Mouse (Mus musculus): Measurements from ENCODE around the gene Cbx4. TPM values are rescaled to one million over a fixed set of nuclear protein-coding genes. Genes with fewer than 3 reads are reported as not detected.

Cbx4 gene
- polyA plus RNA-seq, 1 experiment from 2014 or later = 5.1 TPM

DNA sequence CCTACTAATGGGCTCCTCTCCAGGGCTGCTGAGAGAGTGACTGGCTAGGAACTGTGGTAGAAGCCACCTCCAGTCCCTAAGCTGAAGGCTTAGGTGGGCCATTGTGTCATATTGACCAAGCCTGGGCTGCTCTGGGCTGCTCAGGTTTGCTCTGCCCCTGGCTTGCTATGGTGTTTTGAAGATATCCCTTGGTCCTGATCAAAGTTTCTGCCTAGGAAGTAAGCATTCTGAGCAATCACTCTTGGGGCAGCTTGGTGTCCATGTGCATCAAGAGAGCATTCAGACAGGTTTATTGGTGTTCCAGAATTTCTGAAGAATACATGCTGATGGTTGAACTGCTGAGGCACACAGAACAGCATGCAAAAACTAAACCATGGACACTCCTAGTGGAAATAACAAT, 34.6 kb downstream of the Cbx4 start:
- H3K4me1 ChIP-seq (replicated peaks; ENCODE audit: control insufficient read depth, insufficient read depth, low read length) = peaks cover 16% of the 10 kb centered on the region
- peaks cover 100% of the 10 kb centered on the region for H3K27me3 ChIP-seq (replicated peaks; ENCODE audit: control insufficient read depth, insufficient read depth, low read length)
- no peaks in the 10 kb centered on the region for H3K36me3 ChIP-seq (ENCODE audit: control insufficient read depth, insufficient read depth, low read length)
- H3K9ac ChIP-seq (ENCODE audit: low read depth, low read length) = no peak overlapping the region
- no peak overlapping the region for H3K4me3 ChIP-seq (ENCODE audit: low read depth, low read length)
- ATAC-seq (replicated peaks; ENCODE audit: low FRiP score) = no peak
- no peak overlapping the region for H3K27ac ChIP-seq (ENCODE audit: low read depth, low read length)
- no peak overlapping the region for H3K4me2 ChIP-seq
- no peaks in the 10 kb centered on the region for H3K9me3 ChIP-seq (ENCODE audit: control insufficient read depth, low read length)
- no peak for DNase-seq (ENCODE audit: low spot score)

DNA sequence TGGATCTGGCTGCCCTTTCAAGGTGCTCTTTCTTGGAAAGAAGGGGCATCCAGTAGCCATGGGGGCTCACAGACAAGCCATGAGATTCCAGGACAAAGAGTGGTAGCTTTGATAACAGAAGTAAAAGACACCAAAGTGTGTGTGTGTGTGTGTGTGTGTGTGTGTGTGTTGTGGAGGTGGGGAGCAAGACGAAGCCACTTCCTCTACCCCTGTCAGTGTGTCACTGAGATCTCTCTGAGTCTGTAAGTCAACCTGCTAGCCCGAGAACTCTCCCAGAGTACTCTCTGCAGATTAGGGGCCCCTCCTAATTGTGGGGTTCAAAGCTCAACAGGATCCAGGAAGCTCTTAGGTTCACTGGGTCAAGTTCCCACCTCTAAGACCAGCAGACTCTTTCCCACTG, 35.7 kb downstream of the Cbx4 start:
- H3K4me3 ChIP-seq (ENCODE audit: low read depth, low read length) = no peak overlapping the region

DNA sequence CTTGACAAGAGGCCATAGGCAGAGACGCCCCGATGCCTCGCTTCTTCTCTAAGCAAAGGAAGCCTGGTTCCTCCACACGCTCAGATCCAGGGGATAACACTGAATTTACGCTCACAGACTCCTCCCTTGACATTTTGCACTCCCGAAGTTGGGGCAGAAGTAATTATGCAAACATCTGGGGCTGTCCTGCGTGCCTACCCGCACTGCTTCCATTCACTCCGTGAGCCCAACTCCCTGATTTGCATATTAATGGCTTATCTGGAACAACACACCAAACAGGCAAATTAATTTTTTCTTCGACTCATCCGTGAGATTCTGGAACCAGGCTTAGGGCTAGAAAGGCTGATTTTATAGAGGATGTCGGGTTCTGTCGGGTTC, 37.9 kb downstream of the Cbx4 start:
- no peak overlapping the region for H3K9ac ChIP-seq (ENCODE audit: low read depth, low read length)
- ATAC-seq (replicated peaks; ENCODE audit: low FRiP score) = no peak
- no peaks in the 10 kb centered on the region for H3K9me3 ChIP-seq (ENCODE audit: control insufficient read depth, low read length)
- no peak overlapping the region for H3K4me3 ChIP-seq (ENCODE audit: low read depth, low read length)
- no peaks in the 10 kb centered on the region for H3K36me3 ChIP-seq (ENCODE audit: control insufficient read depth, insufficient read depth, low read length)
- DNase-seq (ENCODE audit: low spot score) = no peak
- H3K4me1 ChIP-seq (replicated peaks; ENCODE audit: control insufficient read depth, insufficient read depth, low read length) = peaks cover 18% of the 10 kb centered on the region
- H3K27me3 ChIP-seq (replicated peaks; ENCODE audit: control insufficient read depth, insufficient read depth, low read length) = peaks cover 100% of the 10 kb centered on the region
- no peak overlapping the region for H3K27ac ChIP-seq (ENCODE audit: low read depth, low read length)
- H3K4me2 ChIP-seq = no peak overlapping the region
- WGBS = 3% methylated on average over 13 of the region's 13 CpGs

More for the DNA sequence above, 35.7 kb downstream of the Cbx4 start:
- H3K36me3 ChIP-seq (ENCODE audit: control insufficient read depth, insufficient read depth, low read length) = no peaks in the 10 kb centered on the region
- no peak overlapping the region for H3K4me2 ChIP-seq
- DNase-seq (ENCODE audit: low spot score) (no peak), ATAC-seq (replicated peaks; ENCODE audit: low FRiP score) (no peak)
- WGBS = 0% methylated on average over 2 of the region's 2 CpGs
- H3K9me3 ChIP-seq (ENCODE audit: control insufficient read depth, low read length) = no peaks in the 10 kb centered on the region
- H3K9ac ChIP-seq (ENCODE audit: low read depth, low read length) = no peak overlapping the region
- H3K27ac ChIP-seq (ENCODE audit: low read depth, low read length) = no peak overlapping the region
- H3K27me3 ChIP-seq (replicated peaks; ENCODE audit: control insufficient read depth, insufficient read depth, low read length) = peaks cover 100% of the 10 kb centered on the region
- H3K4me1 ChIP-seq (replicated peaks; ENCODE audit: control insufficient read depth, insufficient read depth, low read length) = peaks cover 10% of the 10 kb centered on the region

DNA sequence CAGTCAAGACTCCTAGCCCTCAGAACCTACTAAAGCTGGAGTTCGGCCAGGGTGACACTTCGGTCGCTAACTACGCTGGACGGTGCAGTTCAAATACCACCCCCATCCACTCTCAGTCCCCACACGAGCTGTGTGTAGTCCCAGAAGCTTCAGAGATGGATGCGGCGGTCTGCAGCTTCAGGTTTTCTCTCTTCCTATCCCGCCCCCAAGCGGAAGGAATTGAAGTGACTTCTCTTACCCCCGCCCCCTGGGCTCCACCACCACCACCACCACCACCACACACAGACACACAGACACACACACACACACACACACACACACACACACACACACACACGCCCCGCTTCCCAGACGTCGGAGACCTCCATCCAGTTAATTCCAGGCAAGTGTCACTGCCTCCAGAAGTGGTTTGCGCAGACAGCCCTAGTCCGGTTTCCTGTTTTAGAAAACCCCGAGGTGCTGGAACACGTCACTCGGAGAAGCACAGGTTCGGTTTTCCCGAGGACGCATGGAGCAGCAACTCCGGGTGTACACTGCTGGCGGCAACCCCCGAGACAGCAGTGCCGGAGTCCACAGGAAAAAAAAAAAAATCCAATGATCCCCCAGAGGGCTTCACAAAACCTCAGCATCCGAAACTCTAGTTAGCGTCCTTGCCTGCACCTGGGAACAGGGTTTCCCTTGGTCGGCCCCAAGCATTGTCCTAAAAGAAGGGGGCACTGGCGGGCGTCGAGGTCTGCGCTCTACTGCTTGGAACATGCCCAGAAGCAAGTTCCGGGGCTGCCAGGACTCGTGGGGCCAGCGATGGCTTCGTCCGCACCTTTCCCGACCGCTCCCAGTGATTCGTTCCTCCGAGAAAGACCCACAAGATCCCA, 38.5 kb downstream of the Cbx4 start:
- Histone ChIP-seq H3K4me1 (replicated peaks; ENCODE audit: control insufficient read depth, insufficient read depth, low read length) (peaks cover 19% of the 10 kb centered on the region), H3K4me3 (ENCODE audit: low read depth, low read length) (peak overlapping the region; percentile 7), H3K36me3 (ENCODE audit: control insufficient read depth, insufficient read depth, low read length) (no peaks in the 10 kb centered on the region), H3K4me2 (peak overlapping the region; percentile 50), H3K27me3 (replicated peaks; ENCODE audit: control insufficient read depth, insufficient read depth, low read length) (peaks cover 100% of the 10 kb centered on the region), H3K27ac (ENCODE audit: low read depth, low read length) (no peak overlapping the region), H3K9me3 (ENCODE audit: control insufficient read depth, low read length) (no peaks in the 10 kb centered on the region), H3K9ac (ENCODE audit: low read depth, low read length) (no peak overlapping the region)
- DNase-seq (ENCODE audit: low spot score) (no peak), ATAC-seq (replicated peaks; ENCODE audit: low FRiP score) (no peak)
- 2% methylated on average over 43 of the region's 43 CpGs for WGBS

DNA sequence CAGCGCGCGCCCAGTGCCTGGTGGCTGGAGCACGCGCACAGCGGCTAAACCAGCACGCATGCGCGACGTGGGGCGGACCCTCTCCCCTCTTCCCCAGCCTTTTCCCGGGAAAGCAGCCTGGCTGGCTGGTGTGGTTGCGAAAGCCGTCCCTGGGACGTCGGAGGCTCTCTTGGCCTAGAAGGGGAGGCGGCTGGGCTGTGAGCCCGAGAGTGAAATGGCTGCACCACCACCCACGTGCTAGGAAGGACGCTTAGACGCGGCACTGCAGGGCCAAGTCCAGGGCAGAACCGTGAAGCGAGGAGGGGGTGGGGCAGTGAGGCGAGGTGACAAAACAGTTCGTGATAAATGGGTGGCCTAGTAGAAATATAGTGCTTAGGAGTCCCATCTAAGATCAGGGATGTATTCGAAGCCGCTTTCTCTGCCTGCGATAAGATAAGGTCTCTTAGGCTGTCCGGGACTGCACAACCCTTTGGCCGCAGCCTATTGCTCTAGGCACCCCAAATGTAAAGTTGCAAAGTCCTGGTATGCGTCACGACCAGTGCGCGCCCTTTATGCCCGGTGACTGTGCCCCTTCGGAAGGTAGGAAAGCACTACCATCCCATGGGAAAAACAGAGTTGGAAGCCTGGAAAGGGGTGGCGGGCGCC, 39.3 kb downstream of the Cbx4 start:
- Histone ChIP-seq H3K4me2 (peak overlapping the region; percentile 50), H3K9me3 (ENCODE audit: control insufficient read depth, low read length) (no peaks in the 10 kb centered on the region), H3K9ac (ENCODE audit: low read depth, low read length) (no peak overlapping the region), H3K27me3 (replicated peaks; ENCODE audit: control insufficient read depth, insufficient read depth, low read length) (peaks cover 100% of the 10 kb centered on the region), H3K27ac (ENCODE audit: low read depth, low read length) (no peak overlapping the region), H3K4me1 (replicated peaks; ENCODE audit: control insufficient read depth, insufficient read depth, low read length) (peaks cover 25% of the 10 kb centered on the region), H3K4me3 (ENCODE audit: low read depth, low read length) (peak overlapping the region; percentile 7), H3K36me3 (ENCODE audit: control insufficient read depth, insufficient read depth, low read length) (no peaks in the 10 kb centered on the region)
- ATAC-seq (replicated peaks; ENCODE audit: low FRiP score) (peak; percentile 14; the same call in 1 of the 2 replicates), DNase-seq (ENCODE audit: low spot score) (peak; percentile 62)
- under 1% methylated on average over 39 of the region's 39 CpGs for WGBS

DNA sequence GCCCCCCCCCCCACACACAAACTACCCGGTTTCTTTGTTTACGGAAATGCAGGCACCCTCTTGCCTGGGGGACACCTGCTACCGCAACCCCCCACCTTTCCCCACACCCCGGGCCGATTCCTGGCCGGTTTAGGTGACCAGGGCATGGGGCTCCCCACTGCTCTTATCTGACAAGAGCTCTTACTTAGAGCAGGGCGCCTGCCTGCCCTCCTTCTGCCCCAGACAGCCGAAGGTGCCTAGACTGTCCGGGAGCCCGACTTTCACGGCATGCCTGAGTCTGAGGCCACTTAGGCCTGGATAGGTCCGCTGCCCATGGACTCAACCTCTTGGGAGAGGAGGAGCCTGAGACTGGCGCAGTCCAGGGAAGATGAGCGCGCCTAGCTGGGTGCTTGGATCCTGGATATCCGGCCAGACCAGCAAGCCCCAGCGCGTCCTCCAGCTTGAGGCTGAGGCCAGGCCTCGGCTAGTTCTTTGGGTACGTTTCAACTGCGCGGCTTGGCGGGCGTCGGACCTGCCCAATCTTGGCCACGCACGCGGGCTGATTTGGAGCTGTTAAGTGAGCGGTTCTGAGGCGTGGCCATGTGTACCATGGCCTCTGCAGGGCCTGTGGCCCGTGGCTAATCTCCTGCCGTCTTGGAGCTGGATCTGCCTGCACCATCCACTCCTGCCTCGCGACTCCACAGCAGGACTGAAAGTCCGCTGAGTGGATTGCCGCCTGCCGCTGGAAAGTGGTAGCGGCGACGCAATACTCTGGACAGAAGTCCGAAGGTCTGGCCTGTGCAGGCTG, 41.3 kb downstream of the Cbx4 start:
- no peaks in the 10 kb centered on the region for H3K36me3 ChIP-seq (ENCODE audit: control insufficient read depth, insufficient read depth, low read length)
- H3K4me2 ChIP-seq = peak overlapping the region; percentile 46
- no peak overlapping the region for H3K9ac ChIP-seq (ENCODE audit: low read depth, low read length)
- peaks cover 86% of the 10 kb centered on the region for H3K27me3 ChIP-seq (replicated peaks; ENCODE audit: control insufficient read depth, insufficient read depth, low read length)
- H3K9me3 ChIP-seq (ENCODE audit: control insufficient read depth, low read length) = no peaks in the 10 kb centered on the region
- H3K4me3 ChIP-seq (ENCODE audit: low read depth, low read length) = peak overlapping the region; percentile 17; the same call in 1 of the 2 replicates
- ATAC-seq (replicated peaks; ENCODE audit: low FRiP score) = no peak
- DNase-seq (ENCODE audit: low spot score) = peak; percentile 46
- no peak overlapping the region for H3K27ac ChIP-seq (ENCODE audit: low read depth, low read length)
- H3K4me1 ChIP-seq (replicated peaks; ENCODE audit: control insufficient read depth, insufficient read depth, low read length) = peaks cover 35% of the 10 kb centered on the region
- 4% methylated on average over 41 of the region's 41 CpGs for WGBS

DNA sequence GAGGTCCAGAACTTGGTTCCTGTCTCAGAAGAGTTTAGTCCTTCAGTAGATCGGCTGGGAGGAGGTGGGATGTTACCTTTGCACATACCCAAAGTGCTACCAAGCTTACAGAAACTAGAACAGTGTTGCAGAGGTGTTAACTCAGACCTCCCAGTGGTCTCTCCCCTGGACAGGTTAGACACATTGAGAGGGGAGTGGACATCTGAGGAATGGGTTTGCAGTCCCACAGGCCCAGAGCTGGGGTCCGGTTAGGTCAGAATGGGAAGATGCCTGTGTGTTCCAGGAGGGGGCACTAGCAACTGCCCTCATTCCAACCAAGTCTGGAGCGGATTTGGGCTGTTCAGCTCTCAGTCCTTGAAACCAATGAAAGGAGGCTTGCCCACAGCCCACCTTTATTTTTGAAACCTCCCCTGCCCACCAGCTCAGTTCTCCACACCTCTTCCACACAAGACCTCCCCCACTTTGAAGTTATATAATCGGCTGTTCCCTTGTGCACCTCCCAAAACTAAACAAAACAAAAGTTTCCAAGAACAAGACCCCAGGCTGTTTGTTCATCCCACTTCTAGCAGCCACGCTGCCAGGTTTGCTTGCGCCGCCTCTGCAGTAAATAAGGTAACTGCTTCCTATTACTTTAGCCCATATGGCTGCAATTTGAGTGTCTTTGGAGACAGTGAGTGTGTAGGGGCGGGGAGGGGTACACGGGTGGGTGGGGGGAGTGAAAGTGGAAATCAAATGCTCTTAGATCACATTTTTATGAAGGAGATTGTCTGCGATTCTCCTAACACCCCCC, 42.1 kb downstream of the Cbx4 start:
- Histone ChIP-seq H3K36me3 (ENCODE audit: control insufficient read depth, insufficient read depth, low read length) (no peaks in the 10 kb centered on the region), H3K4me1 (replicated peaks; ENCODE audit: control insufficient read depth, insufficient read depth, low read length) (peaks cover 43% of the 10 kb centered on the region), H3K9me3 (ENCODE audit: control insufficient read depth, low read length) (no peaks in the 10 kb centered on the region), H3K4me3 (ENCODE audit: low read depth, low read length) (no peak overlapping the region), H3K27me3 (replicated peaks; ENCODE audit: control insufficient read depth, insufficient read depth, low read length) (peaks cover 86% of the 10 kb centered on the region), H3K9ac (ENCODE audit: low read depth, low read length) (no peak overlapping the region), H3K4me2 (no peak overlapping the region; the same call in 1 of the 2 replicates), H3K27ac (ENCODE audit: low read depth, low read length) (no peak overlapping the region)
- ATAC-seq (replicated peaks; ENCODE audit: low FRiP score) (no peak), DNase-seq (ENCODE audit: low spot score) (no peak)
- whole genome bisulfite sequencing = 5% methylated on average over 10 of the region's 10 CpGs

DNA sequence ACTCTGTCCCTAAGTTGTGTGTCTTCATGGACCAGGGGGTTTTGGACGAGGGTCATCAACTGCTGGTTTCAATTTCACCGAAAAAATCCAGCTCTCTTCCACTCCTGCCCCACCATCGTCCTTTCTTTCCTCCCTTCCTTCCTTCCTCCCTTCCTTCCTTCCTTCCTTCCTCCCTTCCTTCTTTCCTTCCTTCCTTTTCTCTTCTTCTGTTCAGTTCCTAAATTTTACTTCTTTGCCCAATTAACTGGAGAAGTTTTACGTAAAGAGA, 42.8 kb downstream of the Cbx4 start:
- Histone ChIP-seq H3K4me3 (ENCODE audit: low read depth, low read length) (no peak overlapping the region), H3K36me3 (ENCODE audit: control insufficient read depth, insufficient read depth, low read length) (no peaks in the 10 kb centered on the region), H3K9ac (ENCODE audit: low read depth, low read length) (no peak overlapping the region), H3K27me3 (replicated peaks; ENCODE audit: control insufficient read depth, insufficient read depth, low read length) (peaks cover 86% of the 10 kb centered on the region), H3K4me1 (replicated peaks; ENCODE audit: control insufficient read depth, insufficient read depth, low read length) (peaks cover 48% of the 10 kb centered on the region), H3K4me2 (no peak overlapping the region), H3K9me3 (ENCODE audit: control insufficient read depth, low read length) (no peaks in the 10 kb centered on the region), H3K27ac (ENCODE audit: low read depth, low read length) (no peak overlapping the region)
- ATAC-seq (replicated peaks; ENCODE audit: low FRiP score) (no peak), DNase-seq (ENCODE audit: low spot score) (no peak)
- 3% methylated on average over 4 of the region's 4 CpGs for WGBS
